Mouse (Mus musculus) adrenal gland, adult (tissue): ENCODE measurements around the gene Nit1.

ENCODE experiments used
- DNase-seq, 2 experiments: peaks; one replicate each; pipeline ENCODE4 v3.0.0; 2022 to 2023; ENCODE audit warnings: low spot score in 1 of 2; ENCODE audit not compliant: inconsistent age in 2 of 2

The Nit1 gene

DNA sequence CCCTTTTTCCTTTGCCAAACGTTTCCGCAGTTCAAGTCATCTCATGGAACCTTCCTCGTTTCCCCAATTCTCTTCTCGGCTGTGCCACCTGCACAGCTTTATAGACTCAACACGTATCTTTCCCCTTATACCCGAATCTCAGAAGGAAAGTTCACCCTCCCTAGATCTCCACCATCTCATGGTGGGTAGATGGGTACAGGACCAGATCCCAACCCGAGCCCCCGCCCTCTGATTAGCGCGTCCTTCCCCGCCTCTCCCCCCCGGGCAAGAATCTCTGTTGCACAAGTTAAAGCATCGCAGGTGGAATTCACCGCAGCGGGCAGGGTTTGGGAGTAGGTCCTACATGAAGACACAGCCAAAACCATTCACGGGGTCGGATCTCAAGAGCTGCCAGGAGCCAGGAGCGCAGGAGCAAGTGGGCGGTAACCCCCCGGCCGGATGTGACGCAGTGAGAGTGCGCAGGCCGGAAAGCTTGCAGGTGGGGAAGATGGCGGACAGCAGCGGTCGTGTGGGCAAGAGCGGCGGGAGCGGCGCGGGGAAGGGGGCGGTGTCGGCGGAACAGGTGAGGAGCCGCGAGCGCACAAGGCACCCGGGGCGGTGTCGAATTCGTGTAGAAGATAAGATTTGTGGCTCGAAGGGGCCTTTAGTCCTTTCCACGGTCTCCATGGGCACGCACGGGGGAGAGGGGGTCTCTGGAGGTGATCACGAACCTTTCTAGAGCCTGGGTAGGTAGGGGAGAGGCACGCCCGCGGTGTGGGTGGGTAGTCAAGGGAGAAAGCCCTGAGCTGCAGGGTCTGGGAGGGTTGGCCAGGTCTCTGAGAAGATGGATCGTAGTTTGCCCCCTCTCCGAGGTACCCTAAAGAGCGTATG lies at the start of gene Nit1, which contains the start of gene Pfdn2:
Gene Nit1, minus strand, starts transcription at position 422 of the 870 bp plus-strand sequence.
Gene Pfdn2, plus strand, starts transcription at position 446 of the 870 bp plus-strand sequence.
- peak; percentile 93 to 97 for DNase-seq

DNA sequence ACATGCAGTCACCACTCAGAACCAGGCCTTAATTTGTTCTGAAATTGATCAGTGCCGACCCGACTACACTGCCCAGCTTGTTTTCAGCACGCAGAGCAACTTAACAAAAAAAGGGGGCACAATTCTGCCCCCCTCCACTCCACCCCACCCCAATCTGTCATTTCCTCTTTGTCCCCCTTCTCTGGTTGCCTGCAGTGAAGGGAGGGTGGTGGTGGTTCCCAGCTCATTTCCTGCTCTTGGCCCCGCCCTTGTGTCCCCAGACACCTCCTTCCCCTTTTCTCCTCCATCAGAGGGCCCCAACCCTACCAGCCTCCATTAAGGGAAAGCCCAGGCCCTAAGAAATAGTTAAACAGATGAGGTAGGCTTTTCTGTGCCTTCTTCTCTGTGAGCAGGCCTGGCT lies 44.7 kb upstream of the Nit1 start:
- DNase-seq: no peak

GRCm38 (mm10) chr1:171388376-171389102 lies 43.1 kb upstream of the Nit1 start, which contains the start of gene Arhgap30:
Arhgap30 (plus strand) TSS chr1:171388954.
- DNase-seq: peak; percentile 50 to 63

- peak in 1 of 2 experiments; percentile 14 for DNase-seq
Measured at GRCm38 (mm10) chr1:171387099-171387498, 41.7 kb upstream of the Nit1 start.

- peak in 1 of 2 experiments; percentile 16 for DNase-seq
Measured at GRCm38 (mm10) chr1:171385171-171385570, 39.7 kb upstream of the Nit1 start.

GRCm38 (mm10) chr1:171384361-171384760 lies 38.9 kb upstream of the Nit1 start:
- DNase-seq: peak in 1 of 2 experiments; percentile 14

DNA sequence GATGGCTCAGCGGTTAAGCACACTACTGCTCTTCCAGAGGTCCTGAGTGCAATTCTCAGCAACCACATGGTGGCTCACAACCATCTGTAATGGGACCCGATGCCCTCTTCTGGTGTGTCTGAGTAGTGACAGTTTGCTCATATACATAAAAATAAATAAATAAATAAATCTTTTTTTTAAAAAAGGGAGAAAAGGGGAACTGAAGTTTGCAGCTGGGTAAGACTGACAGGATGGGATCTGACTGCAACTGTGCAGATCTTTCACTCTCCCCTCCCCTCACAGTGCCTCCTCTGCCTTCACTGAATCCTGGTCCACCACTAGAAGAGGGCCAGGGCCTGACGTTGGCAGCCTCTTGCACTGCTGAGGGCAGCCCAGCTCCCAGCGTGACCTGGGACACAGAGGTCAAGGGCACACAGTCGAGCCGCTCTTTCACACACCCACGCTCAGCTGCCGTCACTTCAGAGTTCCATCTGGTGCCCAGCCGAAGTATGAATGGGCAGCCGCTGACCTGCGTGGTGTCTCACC lies 36.7 kb upstream of the Nit1 start:
- no peak for DNase-seq

- DNase-seq: peak; percentile 77 to 90
Measured at GRCm38 (mm10) chr1:171379935-171380599, 34.6 kb upstream of the Nit1 start.

GRCm38 (mm10) chr1:171378298-171378697 lies 32.9 kb upstream of the Nit1 start:
- no peak for DNase-seq

DNA sequence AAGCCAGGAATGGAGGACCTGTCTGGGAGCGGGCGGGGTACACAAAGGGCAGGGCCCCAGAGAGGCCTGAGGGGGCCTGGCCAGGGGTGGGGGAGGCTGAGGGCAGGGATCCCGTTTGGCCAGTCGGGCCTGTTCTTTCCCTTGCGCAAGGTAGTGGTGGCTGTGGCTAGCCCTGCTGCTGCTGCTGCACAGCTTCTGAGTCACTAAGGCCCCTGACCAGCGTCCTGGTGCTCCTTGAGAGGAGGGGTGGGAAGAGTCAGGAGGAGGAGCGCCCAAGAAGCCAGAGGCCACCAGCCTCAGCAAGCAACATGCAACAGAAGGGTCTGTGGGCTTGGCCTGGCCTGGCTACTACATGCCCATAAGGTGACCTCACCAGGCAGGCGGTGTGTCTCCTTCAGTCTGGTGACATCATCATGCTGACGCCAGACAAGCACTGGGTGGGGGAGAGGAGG lies 30.2 kb upstream of the Nit1 start:
- peak in 1 of 2 experiments; percentile 30 for DNase-seq

GRCm38 (mm10) chr1:171373946-171374345 lies 28.5 kb upstream of the Nit1 start:
- DNase-seq: no peak

DNA sequence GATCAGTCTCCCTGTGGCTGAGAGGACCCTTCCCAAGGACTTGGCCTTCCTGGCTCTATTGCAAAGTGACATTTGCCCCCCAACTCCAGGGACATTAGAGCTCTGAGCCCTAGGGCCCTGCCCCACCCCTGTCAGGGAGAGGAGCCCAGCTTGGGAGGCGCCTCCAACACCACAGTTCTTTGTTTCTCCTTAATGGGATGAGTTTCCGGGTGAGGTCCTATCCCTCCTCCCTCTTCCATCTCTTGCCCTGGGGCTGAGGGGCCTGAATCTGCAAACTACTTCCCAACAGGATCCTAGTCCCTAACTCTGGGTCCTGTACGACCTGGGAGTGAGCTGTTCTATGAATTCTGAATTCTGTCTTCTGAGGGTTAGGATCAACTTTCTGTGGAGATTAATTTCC lies 27.4 kb upstream of the Nit1 start:
- no peak for DNase-seq

DNA sequence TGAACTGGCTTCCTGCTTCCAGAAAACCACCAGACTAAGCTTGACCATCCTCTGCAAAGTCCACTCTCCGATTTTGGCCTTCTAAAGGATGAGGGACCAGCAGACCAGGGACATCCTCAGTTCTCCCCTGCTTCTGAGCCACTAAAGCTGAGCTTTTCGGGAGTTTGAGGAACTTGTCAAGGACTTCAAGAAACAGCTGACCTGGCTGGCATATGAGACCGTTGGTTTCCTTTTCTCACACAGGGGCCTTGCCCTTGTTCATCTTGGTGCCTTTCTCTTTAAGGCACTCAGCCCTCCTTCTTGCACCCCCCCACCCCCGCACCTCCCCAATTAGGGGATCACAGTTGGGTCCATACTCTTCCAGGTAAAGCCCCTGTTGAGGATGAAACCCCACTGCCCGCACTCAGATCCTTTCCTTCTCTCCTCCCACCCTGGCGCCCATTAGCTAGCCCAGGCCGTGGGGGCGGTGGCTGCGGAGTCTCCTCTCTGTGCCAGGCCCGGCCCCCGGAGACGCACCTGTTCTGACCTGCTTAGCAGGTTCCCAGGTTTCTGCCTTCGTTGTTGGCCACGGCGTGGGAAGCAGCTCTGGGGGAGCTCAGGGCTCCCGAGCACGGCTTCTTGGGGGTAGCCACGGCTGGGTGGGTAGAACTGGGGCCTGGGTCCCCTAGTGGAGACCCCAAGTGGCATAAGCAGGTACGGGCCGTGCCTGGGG lies 24.6 kb upstream of the Nit1 start, which contains the start of gene Nectin4:
Gene Nectin4, plus strand, starts transcription at position 255 of the 712 bp plus-strand sequence.
- no peak for DNase-seq

DNA sequence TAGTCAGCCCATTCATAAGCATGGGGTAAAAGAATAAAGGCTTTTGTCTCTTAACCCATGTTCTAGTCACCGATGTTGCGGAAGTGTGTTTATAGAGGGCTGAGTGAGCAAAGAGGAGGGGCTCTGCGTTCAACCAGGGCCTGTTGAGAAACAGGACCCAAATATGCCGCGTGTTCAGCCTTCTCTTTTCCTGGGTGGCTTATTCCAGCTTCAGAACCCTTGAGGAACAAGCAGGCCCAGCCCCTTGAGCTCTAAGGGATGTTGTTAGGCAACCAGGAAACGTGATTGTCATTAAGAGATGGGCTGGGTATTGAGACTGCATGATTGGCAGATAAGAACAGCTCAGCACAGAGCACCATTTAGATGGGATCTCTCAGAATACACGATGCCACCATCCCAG lies 20.5 kb upstream of the Nit1 start:
- no peak for DNase-seq

DNA sequence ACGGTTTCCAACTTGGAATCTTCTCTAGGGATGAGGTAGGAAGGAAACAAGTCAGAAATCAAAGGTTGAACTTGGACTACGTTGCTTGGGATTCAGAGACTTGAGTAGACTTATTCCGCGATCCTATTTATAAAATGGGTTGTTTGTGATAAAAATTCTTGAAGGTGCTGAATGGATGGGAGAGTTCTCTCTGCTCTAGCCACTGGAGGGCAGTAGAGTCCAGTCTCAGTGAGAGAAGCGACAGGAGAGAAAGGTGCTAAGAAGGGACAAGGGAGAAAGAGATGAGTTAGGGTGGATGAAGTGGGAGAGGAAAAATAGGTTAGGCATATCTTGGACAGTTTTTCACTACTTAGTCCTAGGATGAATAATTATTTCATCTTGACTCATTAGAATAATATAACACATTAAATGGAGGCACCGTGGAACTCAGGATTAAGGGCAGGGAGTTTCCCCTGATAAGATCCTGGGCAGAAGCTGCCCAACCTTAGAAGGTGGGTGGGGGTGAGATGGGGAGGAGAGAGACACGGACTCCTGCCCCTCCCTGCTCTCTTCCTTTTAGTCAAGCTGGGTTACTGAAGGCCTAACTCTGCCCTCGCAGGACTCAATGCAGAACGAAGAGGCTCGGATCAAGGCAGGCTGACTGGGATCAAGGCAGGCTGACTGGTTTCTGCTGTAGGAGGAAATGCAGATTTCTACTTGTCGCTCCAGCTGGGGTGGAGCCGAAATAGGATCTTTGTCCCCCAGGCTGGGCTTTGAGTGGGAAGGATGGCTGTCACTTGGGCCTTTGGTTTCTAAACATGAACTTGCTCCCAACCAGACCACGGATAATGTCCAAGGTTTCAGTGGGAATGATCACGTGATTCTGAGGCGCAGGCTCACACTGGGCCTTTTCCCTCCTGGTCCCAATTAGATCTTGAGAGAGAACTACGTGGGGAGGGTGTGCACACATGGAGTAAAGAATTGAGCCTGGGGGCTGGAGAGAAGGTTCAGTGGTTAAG lies 16.0 kb upstream of the Nit1 start:
- peak; percentile 74 to 91 for DNase-seq

DNA sequence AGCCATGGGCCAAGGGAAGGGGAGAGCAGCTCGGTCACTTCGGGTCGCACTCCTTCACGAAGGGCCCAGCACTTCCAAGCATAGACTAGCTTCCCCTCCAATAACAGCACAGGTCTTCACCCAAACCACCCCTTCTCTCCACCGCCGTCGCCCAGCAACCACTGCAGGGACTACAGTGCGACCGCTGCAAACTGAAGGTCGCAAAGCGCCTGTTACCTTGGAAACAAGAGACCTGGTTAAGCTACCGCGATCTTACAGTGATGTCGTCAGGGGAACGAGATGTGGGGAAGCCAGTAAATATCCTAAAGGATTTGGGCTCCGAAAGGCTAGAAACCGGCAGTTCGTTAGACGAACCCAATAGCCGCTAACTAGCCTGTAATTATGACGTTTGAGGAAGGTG lies 15.2 kb upstream of the Nit1 start, which contains the start of gene Klhdc9:
Gene Klhdc9, minus strand, starts transcription at position 143 of the 400 bp plus-strand sequence.
- DNase-seq: peak; percentile 93 to 95

DNA sequence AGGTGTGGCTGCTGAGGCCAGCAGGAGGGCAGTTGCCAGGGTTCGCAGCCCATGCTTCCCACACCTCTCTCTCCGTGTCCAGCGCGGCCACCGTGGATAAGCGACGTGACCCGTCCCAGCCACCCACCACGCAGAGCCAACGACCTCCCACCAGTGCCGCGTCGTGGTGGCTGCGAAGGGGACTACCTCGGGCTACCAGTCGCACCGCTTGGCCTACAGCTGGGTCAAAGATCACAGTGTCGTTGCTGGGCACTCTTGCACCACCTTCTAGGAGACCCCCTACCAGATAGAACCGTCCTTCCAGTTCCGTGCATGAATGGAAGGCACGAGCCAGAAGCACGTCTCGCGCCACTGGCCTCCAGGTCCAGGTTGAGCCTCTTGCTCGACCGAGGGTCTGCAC lies 14.8 kb upstream of the Nit1 start:
- DNase-seq: no peak

DNA sequence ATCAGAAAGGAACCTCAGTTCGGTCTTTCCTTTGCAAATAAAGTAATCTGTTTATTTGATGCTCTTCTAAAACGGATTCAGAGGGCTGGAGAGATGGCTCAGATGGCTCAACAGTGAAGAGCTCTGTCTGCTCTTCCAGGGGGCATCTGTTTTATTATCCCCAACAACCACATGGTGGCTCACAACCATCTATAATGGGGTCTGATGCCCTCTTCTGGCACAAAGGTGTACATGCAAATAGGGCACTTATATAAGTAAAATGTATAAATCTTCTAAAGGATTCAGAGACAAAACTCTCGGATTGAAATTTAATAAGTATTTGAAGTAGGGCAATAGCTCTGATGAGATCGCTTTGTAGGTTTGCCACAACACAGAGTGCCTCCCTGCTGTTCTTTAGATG lies 13.0 kb upstream of the Nit1 start:
- peak in 1 of 2 experiments; percentile 67 for DNase-seq

DNA sequence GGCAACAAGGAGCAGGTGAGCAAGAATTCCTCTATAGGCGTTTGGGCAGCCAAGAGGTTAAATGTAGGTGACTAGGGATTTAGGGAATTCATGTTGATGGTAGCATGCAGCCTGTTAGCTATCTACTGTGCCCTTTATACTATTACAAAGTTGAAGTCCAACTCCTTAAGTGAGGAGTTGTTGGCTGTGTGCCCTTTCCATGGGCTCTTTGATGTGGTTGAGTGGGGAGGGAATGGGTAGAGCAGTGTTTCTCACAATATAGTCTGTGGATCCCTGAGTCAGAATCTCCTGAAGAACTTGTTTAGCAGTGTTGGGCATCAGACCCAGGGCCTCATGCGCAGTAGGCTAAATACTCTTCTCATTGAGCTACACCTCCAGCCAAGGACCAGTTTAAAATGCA lies 11.4 kb upstream of the Nit1 start:
- peak; percentile 61 to 64 for DNase-seq
